Mouse (Mus musculus) fibroblast of lung, adult 2 months (primary cell): Measurements from ENCODE around the gene Car6.

Experiments used
- DNase-seq: peaks from one replicate; pipeline ENCODE4 v3.0.0-alpha.2; 2011; ENCODE audit warnings: low read depth

The Car6 gene

GRCm38 (mm10) chr4:150188236-150188635 lies 12.9 kb downstream of the Car6 start:
- DNase-seq = no peak

- DNase-seq = no peak
Observed at GRCm38 (mm10) chr4:150181304-150181703, 19.8 kb downstream of the Car6 start.

- no peak for DNase-seq
Observed at GRCm38 (mm10) chr4:150178131-150178530, 23.0 kb downstream of the Car6 start.

GRCm38 (mm10) chr4:150177122-150177521 lies 24.0 kb downstream of the Car6 start:
- DNase-seq = no peak

GRCm38 (mm10) chr4:150176535-150176934 lies 24.6 kb downstream of the Car6 start:
- DNase-seq = no peak

- no peak for DNase-seq
Observed at GRCm38 (mm10) chr4:150174027-150174426, 27.1 kb downstream of the Car6 start.

GRCm38 (mm10) chr4:150173281-150173680 lies 27.9 kb downstream of the Car6 start:
- DNase-seq = no peak

- DNase-seq = no peak
Observed at GRCm38 (mm10) chr4:150172107-150172506, 29.0 kb downstream of the Car6 start.

GRCm38 (mm10) chr4:150168406-150168805 lies 32.7 kb downstream of the Car6 start:
- DNase-seq = no peak

GRCm38 (mm10) chr4:150164875-150165274 lies 36.3 kb downstream of the Car6 start:
- DNase-seq = no peak

- no peak for DNase-seq
Observed at GRCm38 (mm10) chr4:150162561-150163169, 38.5 kb downstream of the Car6 start.

GRCm38 (mm10) chr4:150159458-150159857 lies 41.7 kb downstream of the Car6 start:
- DNase-seq = no peak

GRCm38 (mm10) chr4:150157348-150157882 lies 43.7 kb downstream of the Car6 start:
- no peak for DNase-seq

GRCm38 (mm10) chr4:150155731-150156130 lies 45.4 kb downstream of the Car6 start:
- DNase-seq = no peak

- DNase-seq = no peak
Observed at GRCm38 (mm10) chr4:150155301-150155700, 45.8 kb downstream of the Car6 start.

GRCm38 (mm10) chr4:150152483-150152882 lies 48.6 kb downstream of the Car6 start:
- no peak for DNase-seq

- no peak for DNase-seq
Observed at GRCm38 (mm10) chr4:150151045-150151444, 50.1 kb downstream of the Car6 start.

GRCm38 (mm10) chr4:150146286-150146685 lies 54.8 kb downstream of the Car6 start:
- DNase-seq = no peak

GRCm38 (mm10) chr4:150144242-150144641 lies 56.9 kb downstream of the Car6 start:
- no peak for DNase-seq

- no peak for DNase-seq
Observed at GRCm38 (mm10) chr4:150140346-150140745, 60.8 kb downstream of the Car6 start.

GRCm38 (mm10) chr4:150139090-150139489 lies 62.0 kb downstream of the Car6 start:
- DNase-seq = no peak

- peak; percentile 82 for DNase-seq
Observed at GRCm38 (mm10) chr4:150138084-150138543, 63.0 kb downstream of the Car6 start.

- DNase-seq = no peak
Observed at GRCm38 (mm10) chr4:150137368-150138083, 63.6 kb downstream of the Car6 start.
